Mouse (Mus musculus): ENCODE measurements at regions not wholly inside any gene's neighbourhood (a gene's known extent, or its start where the extent isn't known, plus 50 kb on each side); places are given as distances from the start of the nearest gene placed in this dataset.

DNA sequence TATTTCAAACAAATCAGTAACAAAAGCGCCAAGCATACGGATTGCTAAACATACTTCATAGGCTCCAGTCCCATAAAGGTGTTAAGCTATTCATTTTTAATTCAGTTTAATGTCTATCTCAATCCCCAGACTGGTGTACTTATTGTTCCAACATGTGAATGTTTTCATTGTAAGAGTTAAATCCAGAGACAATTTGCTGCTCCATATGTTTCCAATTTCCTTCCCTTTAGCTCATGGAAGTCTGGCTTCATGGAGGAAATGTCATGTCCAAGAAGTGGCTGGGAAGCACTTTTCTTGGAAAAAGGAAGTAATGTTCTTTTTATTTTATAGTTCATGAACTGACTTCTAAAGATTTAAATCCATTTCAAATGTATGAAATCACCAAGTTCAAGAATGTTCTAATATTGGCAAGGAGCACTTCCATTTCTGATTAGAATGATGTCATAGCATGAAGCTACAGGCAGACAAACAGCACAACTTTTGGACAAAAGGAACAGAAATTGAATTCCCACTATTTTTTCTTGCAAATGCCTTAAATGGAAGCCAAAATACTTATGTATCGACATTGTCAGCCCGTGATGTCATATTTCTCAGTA lies 362.6 kb upstream of the Akr1e1 start:
- no peak for TF ChIP-seq ZNF384 (IDR thresholded peaks at IDR 0.05; ENCODE audit: low read depth, low read length)
- TF ChIP-seq MAFK (IDR thresholded peaks at IDR 0.05; ENCODE audit: insufficient read depth, low read depth, low read length), result no peak
- TF ChIP-seq CHD2 (IDR thresholded peaks at IDR 0.05; ENCODE audit: low read depth, low read length), result no peak

Data from ES-E14 (cell line).